Mouse (Mus musculus): ENCODE data around the gene Dpp8.

DNA sequence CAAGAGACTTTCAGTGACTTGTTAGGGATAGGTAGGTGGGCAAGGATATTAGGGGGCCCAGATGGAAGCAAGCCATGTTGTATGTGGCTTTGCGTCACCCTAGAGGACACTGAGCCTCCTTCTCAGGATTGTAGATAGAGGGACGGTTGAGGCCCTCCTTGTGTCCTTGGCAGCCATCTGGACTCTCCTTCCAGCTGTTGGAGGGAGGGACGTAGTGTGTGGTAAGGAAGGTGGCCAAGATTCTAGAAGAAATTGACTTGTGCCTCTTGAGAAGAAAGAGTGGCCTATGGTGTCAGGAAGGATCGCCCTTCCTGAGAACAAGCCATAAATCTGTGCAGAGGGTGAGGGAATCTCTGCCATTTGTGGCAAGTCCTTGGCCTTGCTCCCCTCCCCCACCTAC is 74.6 kb downstream of the Dpp8 start:
- TF ChIP-seq CTCF (conservative IDR thresholded peaks at IDR 0.05; ENCODE audit: insufficient read depth, insufficient read length, low read depth, low read length) (no peak), POLR2A (IDR thresholded peaks at IDR 0.05; ENCODE audit: low read depth, low read length) (no peak)
